Mouse (Mus musculus): Measurements from ENCODE around the gene Rbbp5. TPM values are rescaled to one million over a fixed set of nuclear protein-coding genes. Genes with fewer than 3 reads are reported as not detected.
"Not testable (repeated sequence)": the region's sequence is repeated elsewhere in the genome, so short reads cannot be mapped to it uniquely, and the experiment has no call there.

The Rbbp5 gene
- polyA plus RNA-seq, 1 experiment from 2014 or later = 33.5 TPM

DNA sequence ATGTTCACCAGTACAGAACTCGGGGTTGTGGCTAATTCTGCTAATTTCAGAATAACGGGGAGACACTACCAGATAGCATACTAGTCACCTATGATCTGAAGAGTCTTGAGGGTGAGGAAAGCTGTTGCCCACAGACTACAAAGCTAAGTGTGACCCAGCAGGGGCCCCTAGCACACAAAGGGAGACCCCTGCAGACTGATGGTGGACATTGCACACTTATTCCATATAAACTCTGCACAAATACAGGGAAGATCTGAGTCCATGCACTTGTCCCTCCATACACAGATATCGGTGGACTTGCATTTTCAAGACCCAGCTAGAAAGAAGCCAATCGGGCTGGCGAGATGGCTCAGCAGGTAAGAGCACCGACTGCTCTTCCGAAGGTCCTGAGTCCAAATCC, 7.6 kb upstream of the Rbbp5 start:
- H3K9me3 ChIP-seq (replicated peaks) = no peaks in the 10 kb centered on the region
- peaks cover 10% of the 10 kb centered on the region for H3K4me1 ChIP-seq
- ATAC-seq = no peak
- no peak overlapping the region for H3K27ac ChIP-seq
- H3K27me3 ChIP-seq (replicated peaks) = no peaks in the 10 kb centered on the region
- no peak overlapping the region for H3K9ac ChIP-seq
- H3K4me3 ChIP-seq = no peak overlapping the region
- peaks cover 20% of the 10 kb centered on the region for H3K36me3 ChIP-seq
- no peak overlapping the region for H3K4me2 ChIP-seq
- WGBS (ENCODE audit: insufficient replicate concordance) = 85% methylated on average over 7 of the region's 7 CpGs

- H3K4me3 ChIP-seq; H3K27me3 ChIP-seq (replicated peaks); H3K4me2 ChIP-seq; H3K9me3 ChIP-seq (replicated peaks); H3K27ac ChIP-seq; H3K9ac ChIP-seq; ATAC-seq: not testable (repeated sequence)
- peaks cover 15% of the 10 kb centered on the region for H3K36me3 ChIP-seq
- 85% methylated on average over 1 of the region's 1 CpGs for WGBS (ENCODE audit: insufficient replicate concordance)
- H3K4me1 ChIP-seq = peaks cover 12% of the 10 kb centered on the region
Measured at GRCm38 (mm10) chr1:132470031-132470430, 7.1 kb upstream of the Rbbp5 start.

GRCm38 (mm10) chr1:132471032-132471431, 6.1 kb upstream of the Rbbp5 start:
- WGBS (ENCODE audit: insufficient replicate concordance) = 79% methylated on average over 2 of the region's 2 CpGs
- H3K27me3 ChIP-seq (replicated peaks) = no peaks in the 10 kb centered on the region
- no peak overlapping the region for H3K9ac ChIP-seq
- H3K36me3 ChIP-seq = peaks cover 9% of the 10 kb centered on the region
- H3K9me3 ChIP-seq (replicated peaks) = no peaks in the 10 kb centered on the region
- no peak overlapping the region for H3K4me2 ChIP-seq
- H3K27ac ChIP-seq = no peak overlapping the region
- ATAC-seq = no peak
- H3K4me1 ChIP-seq = peaks cover 20% of the 10 kb centered on the region
- no peak overlapping the region for H3K4me3 ChIP-seq

- WGBS (ENCODE audit: insufficient replicate concordance) = 79% methylated on average over 5 of the region's 5 CpGs
- Histone ChIP-seq H3K9me3 (replicated peaks) (no peaks in the 10 kb centered on the region), H3K27me3 (replicated peaks) (no peaks in the 10 kb centered on the region), H3K36me3 (peaks cover 8% of the 10 kb centered on the region), H3K9ac (no peak overlapping the region), H3K4me1 (peaks cover 25% of the 10 kb centered on the region), H3K27ac (no peak overlapping the region), H3K4me3 (no peak overlapping the region), H3K4me2 (no peak overlapping the region)
- no peak for ATAC-seq
Measured at GRCm38 (mm10) chr1:132471499-132471898, 5.7 kb upstream of the Rbbp5 start.

GRCm38 (mm10) chr1:132472537-132472936, 4.6 kb upstream of the Rbbp5 start:
- 45% methylated on average over 5 of the region's 5 CpGs for WGBS (ENCODE audit: insufficient replicate concordance)
- no peak overlapping the region for H3K9ac ChIP-seq
- H3K9me3 ChIP-seq (replicated peaks) = no peaks in the 10 kb centered on the region
- no peaks in the 10 kb centered on the region for H3K27me3 ChIP-seq (replicated peaks)
- no peaks in the 10 kb centered on the region for H3K36me3 ChIP-seq
- H3K4me3 ChIP-seq = no peak overlapping the region
- H3K4me1 ChIP-seq = peaks cover 26% of the 10 kb centered on the region
- no peak overlapping the region for H3K4me2 ChIP-seq
- H3K27ac ChIP-seq = no peak overlapping the region
- no peak for ATAC-seq

- ATAC-seq = no peak
- Histone ChIP-seq H3K4me2 (no peak overlapping the region), H3K9me3 (replicated peaks) (no peaks in the 10 kb centered on the region), H3K27ac (no peak overlapping the region), H3K27me3 (replicated peaks) (no peaks in the 10 kb centered on the region), H3K4me1 (peaks cover 43% of the 10 kb centered on the region), H3K36me3 (no peaks in the 10 kb centered on the region), H3K4me3 (no peak overlapping the region), H3K9ac (no peak overlapping the region)
- WGBS (ENCODE audit: insufficient replicate concordance) = 88% methylated on average over 1 of the region's 1 CpGs
Measured at GRCm38 (mm10) chr1:132474496-132474895, 2.7 kb upstream of the Rbbp5 start.

DNA sequence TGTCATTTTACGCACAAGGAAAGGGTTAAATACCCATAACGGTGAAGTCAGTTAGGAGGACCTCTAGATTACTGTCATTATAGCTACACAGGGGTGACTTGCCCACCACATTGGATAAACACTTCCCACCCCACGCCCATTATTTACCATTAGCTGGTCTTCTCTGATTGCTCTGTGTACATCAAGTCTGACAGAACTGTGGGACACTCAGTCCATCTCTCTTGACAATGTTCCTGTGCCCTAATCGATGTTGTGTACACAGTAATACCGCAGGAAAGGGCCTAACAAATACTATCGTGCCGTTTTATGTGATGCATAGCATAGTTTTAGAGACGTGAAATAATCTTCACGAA, 614 bp upstream of the Rbbp5 start:
- ATAC-seq = peak; percentile 67
- 2% methylated on average over 9 of the region's 9 CpGs for WGBS (ENCODE audit: insufficient replicate concordance)
- no peaks in the 10 kb centered on the region for H3K9me3 ChIP-seq (replicated peaks)
- H3K27me3 ChIP-seq (replicated peaks) = no peaks in the 10 kb centered on the region
- peak overlapping the region; percentile 86 for H3K9ac ChIP-seq
- peak overlapping the region; percentile 69 for H3K27ac ChIP-seq
- peak overlapping the region; percentile 92 for H3K4me3 ChIP-seq
- H3K4me1 ChIP-seq = peaks cover 49% of the 10 kb centered on the region
- 0 out of 2 replicates have a peak, but pooled peaks cover 2% of the 10 kb centered on the region for H3K36me3 ChIP-seq
- peak overlapping the region; percentile 84 for H3K4me2 ChIP-seq

- H3K4me3 ChIP-seq = no peak overlapping the region
- H3K36me3 ChIP-seq = peaks cover 14% of the 10 kb centered on the region
- WGBS (ENCODE audit: insufficient replicate concordance) = 79% methylated on average over 1 of the region's 1 CpGs
- H3K4me2 ChIP-seq = no peak overlapping the region
- H3K9me3 ChIP-seq (replicated peaks) = no peaks in the 10 kb centered on the region
- no peak for ATAC-seq
- H3K4me1 ChIP-seq = peaks cover 44% of the 10 kb centered on the region
- H3K27me3 ChIP-seq (replicated peaks) = no peaks in the 10 kb centered on the region
- no peak overlapping the region for H3K27ac ChIP-seq
- H3K9ac ChIP-seq = no peak overlapping the region
Measured at GRCm38 (mm10) chr1:132479438-132479837, 2.3 kb downstream of the Rbbp5 start.

DNA sequence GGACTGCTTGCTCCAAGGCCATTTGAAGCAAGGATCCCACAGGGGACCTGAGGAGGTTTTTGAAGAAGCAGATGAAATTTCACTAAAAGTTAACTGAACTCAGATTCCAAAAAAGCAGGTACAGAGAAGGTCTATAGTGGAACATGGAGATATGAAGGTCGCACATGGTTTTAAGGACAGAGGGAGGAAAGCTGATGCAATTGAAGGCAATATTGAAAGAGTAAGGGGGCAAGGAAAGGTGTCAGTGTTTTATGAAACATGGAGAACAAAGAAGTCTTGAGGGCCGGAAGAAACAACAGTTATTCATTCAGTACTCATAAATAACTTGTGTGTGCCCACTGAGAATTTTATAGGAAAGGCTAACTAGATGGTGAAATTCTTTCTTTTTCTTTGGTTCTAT, 4.5 kb downstream of the Rbbp5 start:
- no peaks in the 10 kb centered on the region for H3K9me3 ChIP-seq (replicated peaks)
- no peak overlapping the region for H3K4me3 ChIP-seq
- peaks cover 34% of the 10 kb centered on the region for H3K36me3 ChIP-seq
- WGBS (ENCODE audit: insufficient replicate concordance) = 80% methylated on average over 2 of the region's 2 CpGs
- no peak overlapping the region for H3K9ac ChIP-seq
- no peaks in the 10 kb centered on the region for H3K27me3 ChIP-seq (replicated peaks)
- no peak overlapping the region for H3K27ac ChIP-seq
- H3K4me2 ChIP-seq = no peak overlapping the region
- peaks cover 27% of the 10 kb centered on the region for H3K4me1 ChIP-seq
- ATAC-seq = no peak

DNA sequence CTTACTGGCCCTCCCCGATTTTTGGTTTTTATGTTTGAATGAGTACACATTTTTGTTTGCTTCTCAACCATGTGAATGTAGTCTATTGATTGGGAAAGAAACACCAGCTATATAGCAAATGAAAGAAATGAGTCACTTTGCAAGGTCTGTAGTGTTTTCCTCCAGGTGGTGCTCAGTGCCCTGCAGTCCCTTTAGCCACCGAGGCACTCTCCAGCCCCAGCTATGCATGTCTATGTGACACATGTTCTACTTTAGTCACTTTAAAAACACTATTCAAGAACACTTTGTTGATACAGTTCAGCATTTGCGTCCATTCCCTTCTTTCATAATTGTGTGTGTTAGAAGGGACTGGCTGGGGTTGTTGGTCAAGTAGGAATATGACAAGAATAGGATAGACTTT, 6.1 kb downstream of the Rbbp5 start:
- Histone ChIP-seq H3K9ac (no peak overlapping the region), H3K36me3 (peaks cover 49% of the 10 kb centered on the region), H3K27ac (no peak overlapping the region), H3K4me2 (no peak overlapping the region), H3K9me3 (replicated peaks) (no peaks in the 10 kb centered on the region), H3K4me3 (no peak overlapping the region), H3K4me1 (peaks cover 22% of the 10 kb centered on the region), H3K27me3 (replicated peaks) (no peaks in the 10 kb centered on the region)
- WGBS (ENCODE audit: insufficient replicate concordance) = 78% methylated on average over 3 of the region's 3 CpGs
- no peak for ATAC-seq

DNA sequence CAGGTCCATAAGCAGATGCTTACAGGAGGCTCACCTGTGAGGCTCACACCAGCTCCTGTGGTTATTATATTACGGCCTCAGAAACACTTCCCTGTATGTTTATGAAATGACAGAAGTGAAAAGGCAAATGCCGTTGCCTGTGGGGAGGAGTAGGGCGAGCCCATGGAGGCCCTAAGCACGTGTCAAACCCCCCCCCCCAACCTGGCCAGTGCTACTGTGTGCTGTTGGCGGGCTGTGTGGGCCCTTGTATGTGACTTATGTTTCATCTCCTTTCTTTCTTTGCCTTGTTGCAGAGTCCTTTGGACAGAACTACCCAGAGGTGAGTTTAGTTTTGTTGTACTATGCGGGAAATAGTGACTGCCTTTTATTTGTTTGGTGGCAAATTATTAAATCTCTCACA, 6.6 kb downstream of the Rbbp5 start:
- 83% methylated on average over 6 of the region's 6 CpGs for WGBS (ENCODE audit: insufficient replicate concordance)
- no peak for ATAC-seq
- H3K4me3 ChIP-seq = no peak overlapping the region
- peaks cover 17% of the 10 kb centered on the region for H3K4me1 ChIP-seq
- no peak overlapping the region for H3K4me2 ChIP-seq
- H3K9ac ChIP-seq = no peak overlapping the region
- H3K27me3 ChIP-seq (replicated peaks) = no peaks in the 10 kb centered on the region
- H3K27ac ChIP-seq = no peak overlapping the region
- H3K9me3 ChIP-seq (replicated peaks) = no peaks in the 10 kb centered on the region
- H3K36me3 ChIP-seq = peaks cover 54% of the 10 kb centered on the region

DNA sequence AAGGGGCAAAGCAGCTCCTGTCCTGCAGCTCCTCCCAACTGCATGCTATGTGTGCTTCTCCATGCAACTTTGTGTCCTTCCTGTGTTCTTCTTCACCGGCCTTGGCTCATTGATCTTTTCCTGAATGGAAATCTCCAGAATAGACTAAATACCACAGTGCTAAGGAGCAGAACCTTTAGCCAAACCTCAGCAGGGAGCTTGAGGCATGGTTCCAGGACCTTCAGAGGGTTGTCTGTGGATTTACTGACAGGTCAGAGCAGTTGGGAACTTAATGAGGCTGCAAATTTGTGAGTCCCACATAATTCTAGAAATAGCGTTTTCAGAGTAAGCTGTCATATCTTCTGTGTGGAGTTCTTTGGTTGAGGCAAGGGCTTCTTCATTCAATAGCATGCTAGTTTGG, 23.4 kb downstream of the Rbbp5 start:
- Histone ChIP-seq H3K4me2 (no peak overlapping the region), H3K4me3 (no peak overlapping the region), H3K27me3 (replicated peaks) (no peaks in the 10 kb centered on the region), H3K9ac (no peak overlapping the region), H3K9me3 (replicated peaks) (no peaks in the 10 kb centered on the region), H3K4me1 (no peaks in the 10 kb centered on the region), H3K36me3 (peaks cover 92% of the 10 kb centered on the region), H3K27ac (no peak overlapping the region)
- WGBS (ENCODE audit: insufficient replicate concordance) = 91% methylated on average over 2 of the region's 2 CpGs
- no peak for ATAC-seq

DNA sequence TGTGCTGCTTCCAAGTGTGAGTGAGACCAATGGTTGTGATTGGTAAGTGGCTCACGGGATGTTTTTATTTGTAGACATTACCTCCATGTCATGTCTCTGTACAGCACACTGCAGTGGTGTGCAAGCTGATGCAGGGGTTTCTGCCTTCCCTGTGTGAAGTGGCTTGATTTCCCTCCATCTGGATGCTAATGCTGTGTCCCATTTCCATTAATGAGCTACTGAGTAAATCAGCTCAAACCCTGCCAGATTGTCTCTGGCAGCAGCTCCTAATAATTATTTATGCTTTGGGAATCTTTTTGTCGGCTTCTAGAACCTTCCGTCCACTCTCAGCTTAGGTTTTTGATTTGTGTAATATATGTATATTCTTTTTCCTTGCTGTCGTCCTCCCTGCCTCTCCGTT, 28.0 kb downstream of the Rbbp5 start:
- no peak overlapping the region for H3K4me2 ChIP-seq
- H3K36me3 ChIP-seq = peaks cover 83% of the 10 kb centered on the region
- no peaks in the 10 kb centered on the region for H3K27me3 ChIP-seq (replicated peaks)
- H3K9ac ChIP-seq = no peak overlapping the region
- H3K4me1 ChIP-seq = no peaks in the 10 kb centered on the region
- no peaks in the 10 kb centered on the region for H3K9me3 ChIP-seq (replicated peaks)
- ATAC-seq = no peak
- no peak overlapping the region for H3K27ac ChIP-seq
- 80% methylated on average over 5 of the region's 5 CpGs for WGBS (ENCODE audit: insufficient replicate concordance)
- no peak overlapping the region for H3K4me3 ChIP-seq

All from liver, embryonic 12.5 days (tissue).